Mouse (Mus musculus): ENCODE measurements around the gene Mill2. TPM values are rescaled to one million over a fixed set of nuclear protein-coding genes. Genes with fewer than 3 reads are reported as not detected.
A peak's percentile ranks its signal among the peaks of the same experiment; 100 is the strongest.

Gene Mill2
- polyA plus RNA-seq, 1 experiment = 0.94 TPM

DNA sequence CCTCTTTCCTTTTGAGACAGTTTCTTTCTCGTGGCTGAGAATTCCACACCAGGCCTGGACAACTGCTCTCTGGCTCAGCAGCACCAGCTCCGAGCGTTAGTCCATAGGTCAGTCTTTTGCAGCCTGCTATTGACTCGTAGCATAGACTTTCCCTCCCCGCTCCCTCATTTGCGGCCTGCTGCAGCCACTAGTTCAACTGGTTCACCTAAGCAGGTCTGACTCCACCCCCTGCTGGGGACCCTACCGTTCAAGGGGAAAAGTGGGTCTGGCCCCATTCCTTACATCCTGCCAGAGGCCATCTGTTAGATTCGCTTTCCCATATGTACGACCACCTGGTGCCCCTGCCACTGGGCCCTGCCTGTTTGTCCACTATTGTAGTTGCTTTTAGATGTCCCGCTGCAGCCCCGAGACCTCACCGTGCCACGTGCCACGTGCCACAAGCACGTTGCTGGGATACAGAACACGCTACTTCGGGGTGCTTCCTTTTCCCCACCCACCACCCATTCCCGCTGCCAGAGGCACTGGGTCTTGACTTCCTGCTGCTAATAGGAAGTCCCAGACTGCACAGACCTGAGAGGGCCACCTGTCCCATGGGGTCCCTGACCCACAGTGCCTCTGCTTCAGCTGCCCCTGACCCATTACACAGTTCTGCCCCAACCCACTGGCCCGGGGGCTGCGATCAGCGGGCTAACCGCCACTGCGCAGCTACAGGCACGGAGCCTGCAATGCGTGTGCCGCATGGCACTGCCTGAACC is 11.8 kb upstream of the Mill2 start:
- Histone ChIP-seq H3K4me3 (ENCODE audit: control insufficient read depth, low read depth, low read length) (peak overlapping the region; percentile 78), H3K27ac (ENCODE audit: control insufficient read depth, insufficient read depth, low read depth, low read length) (peak overlapping the region; percentile 60), H3K27me3 (ENCODE audit: control insufficient read depth, insufficient read depth, low read length) (no peaks in the 10 kb centered on the region), H3K36me3 (ENCODE audit: control insufficient read depth, insufficient read depth, low read length) (no peaks in the 10 kb centered on the region), H3K4me1 (ENCODE audit: control insufficient read depth, insufficient read depth, low read length) (peaks cover 21% of the 10 kb centered on the region)
- TF ChIP-seq POLR2A (IDR thresholded peaks at IDR 0.05; ENCODE audit: control insufficient read depth, low read depth, low read length) (peak; percentile 58; the same call in 1 of the 2 replicates), CTCF (IDR thresholded peaks at IDR 0.05; ENCODE audit: control insufficient read depth, insufficient read depth, insufficient replicate concordance, low read depth, low read length) (no peak)

DNA sequence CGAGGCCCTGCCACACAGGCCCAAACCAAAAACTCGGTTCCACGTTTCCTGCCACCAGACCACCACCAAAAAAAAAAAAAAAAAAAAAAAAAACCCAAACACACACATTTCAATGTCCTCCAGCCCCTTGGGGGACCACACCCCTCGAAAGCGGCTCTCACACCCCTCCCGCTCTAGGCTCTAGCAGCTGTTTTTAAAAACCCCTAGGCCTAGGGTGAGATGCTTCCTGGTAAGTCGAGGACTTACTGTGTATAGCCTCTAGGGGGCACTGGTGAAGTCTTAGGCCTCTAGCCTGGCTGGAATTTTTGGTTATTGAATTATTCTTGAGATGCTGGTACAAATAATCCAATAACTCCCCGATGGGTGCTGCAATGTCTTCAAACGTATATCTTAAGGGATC is 11.2 kb upstream of the Mill2 start:
- TF ChIP-seq POLR2A (IDR thresholded peaks at IDR 0.05; ENCODE audit: control insufficient read depth, low read depth, low read length) (no peak), CTCF (IDR thresholded peaks at IDR 0.05; ENCODE audit: control insufficient read depth, insufficient read depth, insufficient replicate concordance, low read depth, low read length) (no peak)
- H3K4me3 ChIP-seq (ENCODE audit: control insufficient read depth, low read depth, low read length) = peak overlapping the region; percentile 78
- peak overlapping the region; percentile 60 for H3K27ac ChIP-seq (ENCODE audit: control insufficient read depth, insufficient read depth, low read depth, low read length)
- H3K27me3 ChIP-seq (ENCODE audit: control insufficient read depth, insufficient read depth, low read length) = no peaks in the 10 kb centered on the region
- H3K4me1 ChIP-seq (ENCODE audit: control insufficient read depth, insufficient read depth, low read length) = peaks cover 21% of the 10 kb centered on the region
- H3K36me3 ChIP-seq (ENCODE audit: control insufficient read depth, insufficient read depth, low read length) = no peaks in the 10 kb centered on the region

DNA sequence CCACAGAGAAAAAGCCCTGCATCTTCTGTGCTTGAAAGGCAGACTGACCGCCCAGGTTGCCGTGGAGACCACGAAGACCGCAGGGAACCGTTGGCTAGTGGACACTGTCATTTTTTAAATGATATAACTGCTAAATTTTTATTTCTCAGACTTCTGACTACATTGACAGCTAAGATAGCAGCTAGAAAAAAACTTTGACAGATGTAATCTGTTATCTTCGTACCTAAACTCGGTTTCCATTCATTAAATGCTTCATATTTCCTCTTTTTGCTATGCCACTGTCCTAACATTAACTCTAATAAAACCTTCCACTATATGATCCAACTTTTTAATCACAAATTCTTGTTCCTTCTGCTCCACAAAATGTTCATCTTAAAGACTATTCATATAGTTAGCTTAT is 10.2 kb upstream of the Mill2 start:
- Histone ChIP-seq H3K27ac (ENCODE audit: control insufficient read depth, insufficient read depth, low read depth, low read length) (no peak overlapping the region), H3K4me1 (ENCODE audit: control insufficient read depth, insufficient read depth, low read length) (peaks cover 21% of the 10 kb centered on the region), H3K36me3 (ENCODE audit: control insufficient read depth, insufficient read depth, low read length) (no peaks in the 10 kb centered on the region), H3K27me3 (ENCODE audit: control insufficient read depth, insufficient read depth, low read length) (no peaks in the 10 kb centered on the region), H3K4me3 (ENCODE audit: control insufficient read depth, low read depth, low read length) (no peak overlapping the region)
- TF ChIP-seq CTCF (IDR thresholded peaks at IDR 0.05; ENCODE audit: control insufficient read depth, insufficient read depth, insufficient replicate concordance, low read depth, low read length) = no peak
- no peak for TF ChIP-seq POLR2A (IDR thresholded peaks at IDR 0.05; ENCODE audit: control insufficient read depth, low read depth, low read length)

DNA sequence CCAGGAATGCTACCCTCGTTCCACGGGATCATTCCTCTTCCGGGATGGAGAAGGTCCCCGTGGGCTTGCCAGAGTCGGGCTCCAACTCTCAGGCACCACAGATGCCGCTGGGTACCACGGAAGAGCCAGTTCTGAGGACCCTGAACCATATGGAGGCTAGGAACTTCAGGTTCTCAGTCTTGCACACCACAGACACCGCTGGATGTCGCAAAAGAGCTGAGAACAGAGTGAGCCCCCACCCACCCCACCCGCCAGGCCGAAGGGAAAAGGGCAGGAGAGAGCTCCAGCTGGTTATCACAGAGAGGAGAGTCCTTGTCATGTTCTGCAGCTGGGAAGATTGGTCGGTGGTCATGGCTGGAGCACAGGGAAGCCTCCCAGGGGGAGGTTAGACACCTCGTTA is 7.5 kb upstream of the Mill2 start:
- H3K27me3 ChIP-seq (ENCODE audit: control insufficient read depth, insufficient read depth, low read length) = no peaks in the 10 kb centered on the region
- no peak overlapping the region for H3K4me3 ChIP-seq (ENCODE audit: control insufficient read depth, low read depth, low read length)
- TF ChIP-seq CTCF (IDR thresholded peaks at IDR 0.05; ENCODE audit: control insufficient read depth, insufficient read depth, insufficient replicate concordance, low read depth, low read length) = no peak
- TF ChIP-seq POLR2A (IDR thresholded peaks at IDR 0.05; ENCODE audit: control insufficient read depth, low read depth, low read length) = no peak
- H3K36me3 ChIP-seq (ENCODE audit: control insufficient read depth, insufficient read depth, low read length) = no peaks in the 10 kb centered on the region
- H3K27ac ChIP-seq (ENCODE audit: control insufficient read depth, insufficient read depth, low read depth, low read length) = no peak overlapping the region
- H3K4me1 ChIP-seq (ENCODE audit: control insufficient read depth, insufficient read depth, low read length) = peaks cover 16% of the 10 kb centered on the region

DNA sequence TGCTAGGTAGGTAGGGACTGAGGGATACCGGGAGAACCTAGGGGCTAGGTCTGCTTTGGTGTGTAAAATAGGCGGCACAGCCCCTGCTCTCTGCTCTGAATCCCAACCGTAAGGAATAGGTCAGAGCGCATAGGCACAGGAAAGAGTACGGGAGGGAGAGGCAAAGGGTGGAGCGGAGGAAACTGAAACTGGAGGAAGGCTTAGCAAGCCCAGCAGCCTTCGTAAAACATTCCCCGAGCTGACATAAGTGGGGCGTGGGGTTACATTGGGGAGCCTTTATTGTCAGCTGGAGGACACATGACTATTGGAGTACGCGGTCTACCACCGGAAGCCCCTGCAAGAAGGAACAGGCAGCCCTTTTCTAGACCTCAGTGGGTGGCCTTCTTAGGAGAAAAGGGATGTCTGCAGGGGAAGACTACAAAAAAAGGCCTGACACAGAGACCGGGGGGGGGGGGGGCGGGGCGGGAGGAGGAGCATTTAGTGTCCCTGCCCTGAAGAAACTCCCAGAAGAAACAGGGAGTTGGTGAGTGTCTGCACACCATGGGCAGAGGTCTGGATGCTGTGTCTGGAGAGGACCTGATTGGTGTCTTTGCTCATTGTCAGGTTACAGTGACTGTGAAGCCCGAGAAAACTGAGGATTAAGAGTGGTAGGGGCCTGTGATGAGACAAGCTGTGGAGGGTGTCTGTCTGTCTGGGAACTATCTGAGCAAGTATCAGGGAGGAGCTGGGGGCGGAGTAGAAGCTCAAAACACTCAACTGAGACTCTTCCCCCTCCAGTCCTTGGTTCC is 814 bp downstream of the Mill2 start:
- Histone ChIP-seq H3K27ac (ENCODE audit: control insufficient read depth, insufficient read depth, low read depth, low read length) (peak overlapping the region; percentile 67), H3K27me3 (ENCODE audit: control insufficient read depth, insufficient read depth, low read length) (no peaks in the 10 kb centered on the region), H3K4me1 (ENCODE audit: control insufficient read depth, insufficient read depth, low read length) (no peaks in the 10 kb centered on the region), H3K36me3 (ENCODE audit: control insufficient read depth, insufficient read depth, low read length) (no peaks in the 10 kb centered on the region), H3K4me3 (ENCODE audit: control insufficient read depth, low read depth, low read length) (peak overlapping the region; percentile 68)
- TF ChIP-seq POLR2A (IDR thresholded peaks at IDR 0.05; ENCODE audit: control insufficient read depth, low read depth, low read length) = no peak

DNA sequence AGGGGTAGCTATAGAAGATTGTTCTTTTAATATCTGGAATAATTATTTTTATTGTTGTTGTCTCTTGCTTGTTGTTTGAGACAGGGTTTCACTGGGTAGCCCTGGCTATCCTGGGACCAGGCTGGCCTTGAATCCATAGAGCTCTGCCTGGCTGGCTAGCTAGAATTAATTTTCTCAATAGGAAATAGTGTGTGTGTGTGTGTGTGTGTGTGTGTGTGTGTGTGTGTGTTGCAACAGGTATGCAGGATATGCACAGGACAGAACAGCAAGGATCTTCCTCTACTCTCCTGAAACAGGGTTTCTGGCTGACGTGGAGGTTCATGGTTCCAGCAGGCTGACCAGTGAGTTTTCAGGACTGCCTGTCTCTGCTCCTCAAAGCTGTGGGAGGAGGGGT is 1.4 kb downstream of the Mill2 start:
- no peaks in the 10 kb centered on the region for H3K36me3 ChIP-seq (ENCODE audit: control insufficient read depth, insufficient read depth, low read length)
- H3K4me3 ChIP-seq (ENCODE audit: control insufficient read depth, low read depth, low read length) = no peak overlapping the region
- no peak for TF ChIP-seq POLR2A (IDR thresholded peaks at IDR 0.05; ENCODE audit: control insufficient read depth, low read depth, low read length)
- TF ChIP-seq CTCF (IDR thresholded peaks at IDR 0.05; ENCODE audit: control insufficient read depth, insufficient read depth, insufficient replicate concordance, low read depth, low read length) = no peak
- H3K27ac ChIP-seq (ENCODE audit: control insufficient read depth, insufficient read depth, low read depth, low read length) = no peak overlapping the region
- no peaks in the 10 kb centered on the region for H3K27me3 ChIP-seq (ENCODE audit: control insufficient read depth, insufficient read depth, low read length)
- no peaks in the 10 kb centered on the region for H3K4me1 ChIP-seq (ENCODE audit: control insufficient read depth, insufficient read depth, low read length)

DNA sequence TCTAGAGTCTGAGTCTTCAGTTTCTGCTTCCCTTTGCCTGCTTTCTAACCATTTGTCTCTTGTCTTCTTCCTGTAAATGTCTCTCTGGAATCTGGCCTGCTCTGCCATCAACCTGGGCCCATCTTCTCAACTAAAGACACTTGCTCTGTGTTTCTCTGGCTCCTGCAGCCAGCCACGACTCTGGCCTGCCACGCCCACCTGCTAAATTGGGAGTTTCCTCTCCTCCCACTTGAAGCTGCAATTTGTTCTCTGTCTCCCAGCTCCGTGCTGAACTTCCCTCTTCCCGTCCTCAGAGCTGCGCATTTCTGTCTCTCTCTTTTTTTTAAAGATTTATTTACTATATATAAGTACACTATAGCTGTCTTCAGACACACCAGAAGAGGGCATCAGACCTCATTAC is 5.0 kb downstream of the Mill2 start:
- H3K36me3 ChIP-seq (ENCODE audit: control insufficient read depth, insufficient read depth, low read length) = no peaks in the 10 kb centered on the region

More for the DNA sequence above, 5.0 kb downstream of the Mill2 start:
- H3K4me1 ChIP-seq (ENCODE audit: control insufficient read depth, insufficient read depth, low read length) = no peaks in the 10 kb centered on the region
- H3K27ac ChIP-seq (ENCODE audit: control insufficient read depth, insufficient read depth, low read depth, low read length) = no peak overlapping the region
- H3K4me3 ChIP-seq (ENCODE audit: control insufficient read depth, low read depth, low read length) = no peak overlapping the region
- no peaks in the 10 kb centered on the region for H3K27me3 ChIP-seq (ENCODE audit: control insufficient read depth, insufficient read depth, low read length)
- TF ChIP-seq CTCF (IDR thresholded peaks at IDR 0.05; ENCODE audit: control insufficient read depth, insufficient read depth, insufficient replicate concordance, low read depth, low read length) (no peak), POLR2A (IDR thresholded peaks at IDR 0.05; ENCODE audit: control insufficient read depth, low read depth, low read length) (no peak)
